Mouse (Mus musculus) kidney, adult 10 weeks (tissue): ENCODE results near the gene Cflar. TPM values are rescaled to one million over a fixed set of nuclear protein-coding genes. Genes with fewer than 3 reads are reported as not detected.

Experiments
- polyA plus RNA-seq: library from polyadenylated mRNA; stranded (reverse); fragments of 350-450 nt; fragmentation: Illumina TruSeq; extraction: RNeasy Lipid Tissue Mini Kit (QIAGEN cat#74804); gene quantifications from one replicate; pipeline ENCODE4 v1.2.3, GENCODE M21; 2014; ENCODE audit warnings: low read depth, low replicate concordance

Cflar gene
- 212 TPM for polyA plus RNA-seq

DNA sequence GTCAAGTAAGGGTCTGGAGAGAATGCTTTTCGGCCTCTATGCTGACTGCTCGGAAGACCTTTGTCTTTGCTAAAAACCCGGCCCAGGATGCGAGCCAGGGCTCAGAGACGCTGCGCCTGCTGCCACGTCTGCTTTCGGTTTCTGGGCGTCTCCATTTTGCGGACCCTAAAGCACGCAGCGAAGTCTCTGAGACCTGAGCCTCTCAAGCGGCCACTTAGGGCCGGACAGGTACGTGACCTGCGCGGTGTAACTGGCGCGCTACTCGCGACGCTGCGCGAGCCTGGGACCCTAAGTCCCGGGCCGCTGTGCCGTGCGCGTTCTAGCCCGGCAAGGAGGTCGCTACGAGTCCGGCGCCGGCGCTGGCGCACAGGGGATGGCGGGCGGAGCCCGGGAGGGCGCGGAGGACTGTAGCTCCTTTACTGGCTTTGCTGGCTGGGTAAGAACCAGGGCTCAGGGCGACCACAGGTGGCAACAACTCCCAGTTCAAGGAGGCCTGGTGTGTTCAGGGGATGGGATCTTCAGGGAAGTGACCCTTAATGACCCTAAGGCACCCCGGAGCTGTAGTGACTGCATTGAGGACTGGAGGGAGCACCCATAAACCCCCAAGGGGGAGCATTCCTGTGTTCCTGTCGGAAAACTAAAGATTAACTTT, at the start of gene Cflar:
Gene Cflar, plus strand, starts transcription at position 144 of the 652 bp plus-strand sequence.

GRCm38 (mm10) chr1:58695810-58696209, 15.5 kb upstream of the Cflar start, which contains the start of gene Als2cr12:
TSS of gene Als2cr12 (minus strand) at chr1:58695989.

GRCm38 (mm10) chr1:58795291-58796058, 84.2 kb downstream of the Cflar start, which contains the start of gene Casp8:
TSS of gene Casp8 (plus strand) at chr1:58795374.

Other genes with a start within 250 kb of the Cflar start
- 60.0 TPM for gene Orc2, start 206.4 kb upstream of the Cflar start, polyA plus RNA-seq
- gene Fam126b, start 125.2 kb upstream of the Cflar start, polyA plus RNA-seq = 69.7 TPM
- 133 TPM for gene Ndufb3, start 125.1 kb upstream of the Cflar start, polyA plus RNA-seq
- 8.9 TPM for gene Als2cr12, start 15.5 kb upstream of the Cflar start, polyA plus RNA-seq
- gene Casp8, start 83.9 kb downstream of the Cflar start, polyA plus RNA-seq = 56.6 TPM